Mouse (Mus musculus): ENCODE measurements around the gene Ube2o.

Ube2o gene

GRCm38 (mm10) chr11:116581376-116581814 lies at the start of gene Ube2o:
Ube2o (minus strand) TSS chr11:116581447.
- peak; percentile 76 for DNase-seq (ENCODE audit: low read depth, low spot score)

- DNase-seq (ENCODE audit: low read depth, low spot score) = no peak
Measured at GRCm38 (mm10) chr11:116630171-116630965, 49.1 kb upstream of the Ube2o start.

GRCm38 (mm10) chr11:116629472-116629871 lies 48.2 kb upstream of the Ube2o start:
- no peak for DNase-seq (ENCODE audit: low read depth, low spot score)

- peak; percentile 90 for DNase-seq (ENCODE audit: low read depth, low spot score)
Measured at GRCm38 (mm10) chr11:116628712-116629111, 47.5 kb upstream of the Ube2o start.

GRCm38 (mm10) chr11:116627072-116628020 lies 46.1 kb upstream of the Ube2o start:
- no peak for DNase-seq (ENCODE audit: low read depth, low spot score)

- no peak for DNase-seq (ENCODE audit: low read depth, low spot score)
Measured at GRCm38 (mm10) chr11:116626299-116627071, 45.2 kb upstream of the Ube2o start, which contains the start of gene Rhbdf2. Rhbdf2 (minus strand) TSS chr11:116627019.

- no peak for DNase-seq (ENCODE audit: low read depth, low spot score)
Measured at GRCm38 (mm10) chr11:116625081-116626000, 44.1 kb upstream of the Ube2o start.

GRCm38 (mm10) chr11:116624131-116624832 lies 43.0 kb upstream of the Ube2o start:
- peak; percentile 79 for DNase-seq (ENCODE audit: low read depth, low spot score)

GRCm38 (mm10) chr11:116623281-116624124 lies 42.3 kb upstream of the Ube2o start:
- DNase-seq (ENCODE audit: low read depth, low spot score) = no peak

GRCm38 (mm10) chr11:116621258-116621704 lies 40.0 kb upstream of the Ube2o start:
- DNase-seq (ENCODE audit: low read depth, low spot score) = no peak

- DNase-seq (ENCODE audit: low read depth, low spot score) = no peak
Measured at GRCm38 (mm10) chr11:116620559-116621253, 39.5 kb upstream of the Ube2o start.

- DNase-seq (ENCODE audit: low read depth, low spot score) = no peak
Measured at GRCm38 (mm10) chr11:116620073-116620472, 38.8 kb upstream of the Ube2o start.

- no peak for DNase-seq (ENCODE audit: low read depth, low spot score)
Measured at GRCm38 (mm10) chr11:116619561-116619960, 38.3 kb upstream of the Ube2o start.

GRCm38 (mm10) chr11:116619156-116619555 lies 37.9 kb upstream of the Ube2o start:
- no peak for DNase-seq (ENCODE audit: low read depth, low spot score)

GRCm38 (mm10) chr11:116618666-116619065 lies 37.4 kb upstream of the Ube2o start:
- DNase-seq (ENCODE audit: low read depth, low spot score) = no peak

- DNase-seq (ENCODE audit: low read depth, low spot score) = no peak
Measured at GRCm38 (mm10) chr11:116617641-116618040, 36.4 kb upstream of the Ube2o start.

GRCm38 (mm10) chr11:116616438-116617118 lies 35.3 kb upstream of the Ube2o start:
- DNase-seq (ENCODE audit: low read depth, low spot score) = no peak

Measured in forelimb bud, embryonic 11.5 days (tissue).